Mouse (Mus musculus) heart, embryonic 11.5 days (tissue): Measurements from ENCODE around the gene 9330182L06Rik. TPM values are rescaled to one million over a fixed set of nuclear protein-coding genes. Genes with fewer than 3 reads are reported as not detected.

Experiments
- ATAC-seq: fragments of 200-750 bp; cut with Nextera tagmentation; replicated peaks from 2 replicates; pipeline ENCODE4 v1.8.0; 2017; ENCODE audit warnings: moderate library complexity; ENCODE audit not compliant: insufficient number of reproducible peaks, low FRiP score, low TSS enrichment
- H3K27ac ChIP-seq: fragments of 300-500 bp; sonication (generic); 2 replicates; pipeline ENCODE4 v1.5.1; 2014; ENCODE audit warnings: mild to moderate bottlenecking, low read depth, low read length
- H3K27me3 ChIP-seq: fragments of 300-500 bp; sonication (generic); 2 replicates; pipeline ENCODE4 v1.6.1; 2014; ENCODE audit warnings: mild to moderate bottlenecking, low read length, mixed read lengths; ENCODE audit not compliant: control insufficient read depth, insufficient read depth
- H3K36me3 ChIP-seq: fragments of 300-500 bp; sonication (generic); 2 replicates; pipeline ENCODE4 v1.6.1; 2014; ENCODE audit warnings: mild to moderate bottlenecking, low read length, moderate library complexity, mixed read lengths; ENCODE audit not compliant: control insufficient read depth, insufficient read depth
- H3K4me1 ChIP-seq: fragments of 300-500 bp; sonication (generic); 2 replicates; pipeline ENCODE4 v1.6.1; 2014; ENCODE audit warnings: low read length; ENCODE audit not compliant: control insufficient read depth, insufficient read depth
- H3K4me2 ChIP-seq: fragments of 300-500 bp; sonication (generic); 2 replicates; pipeline ENCODE4 v1.6.1; 2014; ENCODE audit warnings: mild to moderate bottlenecking, moderate library complexity
- H3K4me3 ChIP-seq: fragments of 300-500 bp; sonication (generic); 2 replicates; pipeline ENCODE4 v1.5.1; 2014; ENCODE audit warnings: low read depth, low read length
- H3K9ac ChIP-seq: fragments of 300-500 bp; sonication (generic); 2 replicates; pipeline ENCODE4 v1.6.1; 2014; ENCODE audit warnings: mild to moderate bottlenecking, low read depth, low read length, moderate library complexity
- H3K9me3 ChIP-seq: fragments of 300-500 bp; sonication (generic); replicated peaks from 2 replicates; pipeline ENCODE4 v1.6.1; 2016; ENCODE audit warnings: low read length; ENCODE audit not compliant: control insufficient read depth
- WGBS: fragments of 180-500 bp; shearing (Covaris S2); extraction: QIAGEN DNeasy Blood & Tissue Kit; methylation state at CpG from one replicate; pipeline ENCODE4 v1.1.7; 2014; ENCODE audit not compliant: insufficient replicate concordance; 5-methylcytosine and 5-hydroxymethylcytosine counted together
- polyA plus RNA-seq: library from polyadenylated mRNA; unstranded; fragments of >200 nt; fragmentation: Nextera tagmentation; extraction: Ambion mirVana; gene quantifications from 2 replicates; pipeline ENCODE4 v1.2.1, GENCODE M21; 2014

The 9330182L06Rik gene
- polyA plus RNA-seq, 1 experiment from 2014 or later = 1.9 TPM

DNA sequence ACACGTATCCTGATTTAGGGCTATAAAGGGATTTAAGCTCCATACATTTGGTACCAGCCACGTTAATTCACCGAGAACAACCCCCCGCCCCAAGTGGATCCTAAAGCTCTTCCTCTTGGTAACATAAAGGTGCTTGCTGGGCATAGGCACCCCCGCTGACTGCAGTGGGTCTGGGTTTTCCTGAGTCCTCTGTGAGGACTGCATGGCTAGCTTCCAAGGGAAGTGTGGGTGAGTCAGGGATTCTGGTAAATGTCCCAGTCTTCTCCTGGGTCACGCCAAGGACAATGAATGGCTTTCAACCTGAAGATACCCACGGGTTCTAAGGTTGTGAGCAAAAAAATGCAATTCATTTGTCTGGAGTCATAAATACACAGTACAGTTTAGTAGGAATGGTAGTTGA lies 124.0 kb downstream of the 9330182L06Rik start:
- Histone ChIP-seq H3K4me1 (0 out of 2 replicates have a peak, but pooled peaks cover 2% of the 10 kb centered on the region), H3K4me2 (no peak overlapping the region), H3K27ac (no peak overlapping the region), H3K9ac (no peak overlapping the region), H3K9me3 (no peaks in the 10 kb centered on the region; the same call in 1 of the 2 replicates), H3K27me3 (no peaks in the 10 kb centered on the region), H3K36me3 (no peaks in the 10 kb centered on the region), H3K4me3 (no peak overlapping the region)
- ATAC-seq = no peak
- 68% methylated on average over 7 of the region's 7 CpGs for WGBS

DNA sequence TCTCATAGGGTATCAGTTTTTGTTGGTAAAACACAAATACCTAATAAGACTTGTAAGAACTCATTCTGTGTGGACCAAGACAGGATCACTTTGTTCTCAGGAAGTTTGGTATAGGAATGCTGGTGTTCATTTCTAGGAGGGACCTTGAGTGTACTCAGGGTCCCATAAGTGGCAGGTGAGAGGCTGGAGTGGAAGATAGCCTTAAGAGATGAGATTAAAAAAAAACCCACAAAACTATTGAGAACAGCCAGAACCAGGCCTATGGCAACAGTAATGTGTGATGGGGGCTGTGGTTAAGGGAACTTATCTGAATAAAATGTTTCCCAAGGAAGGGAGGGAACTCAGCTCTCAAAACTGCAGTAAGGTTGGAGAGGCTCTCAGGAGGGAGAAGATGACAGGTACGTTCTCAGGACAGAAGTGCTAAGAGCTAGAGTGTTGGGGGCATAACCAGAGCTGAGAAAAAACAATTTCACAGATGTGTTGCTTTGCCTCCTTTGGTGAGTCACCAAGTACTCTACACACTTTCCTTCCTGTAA lies 126.0 kb downstream of the 9330182L06Rik start:
- no peaks in the 10 kb centered on the region for H3K36me3 ChIP-seq
- no peaks in the 10 kb centered on the region; the same call in 1 of the 2 replicates for H3K9me3 ChIP-seq
- no peak overlapping the region for H3K9ac ChIP-seq
- H3K4me1 ChIP-seq = 0 out of 2 replicates have a peak, but pooled peaks cover 2% of the 10 kb centered on the region
- H3K27ac ChIP-seq = no peak overlapping the region
- no peak overlapping the region for H3K4me3 ChIP-seq
- no peak overlapping the region for H3K4me2 ChIP-seq
- WGBS = 60% methylated on average over 1 of the region's 1 CpGs
- no peaks in the 10 kb centered on the region for H3K27me3 ChIP-seq
- ATAC-seq = no peak

DNA sequence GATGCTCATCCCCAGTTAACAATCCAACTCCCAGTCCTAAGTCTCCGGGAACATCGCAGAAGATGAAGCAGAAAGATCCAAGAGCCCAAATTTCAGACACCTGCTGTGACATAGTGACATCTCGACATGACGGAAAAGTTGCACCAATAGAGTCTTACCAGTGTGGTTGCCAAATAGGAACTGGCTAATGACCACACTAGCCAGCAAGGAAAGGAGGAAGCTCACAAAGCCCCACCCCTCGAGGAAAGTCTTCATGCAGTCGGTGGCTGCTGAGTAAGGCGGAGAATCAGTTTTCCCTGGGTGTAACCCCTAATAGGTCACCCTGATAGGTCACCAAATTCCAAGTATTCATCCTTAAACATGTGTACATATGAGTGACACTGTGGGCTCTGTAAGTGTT lies 151.2 kb downstream of the 9330182L06Rik start:
- Histone ChIP-seq H3K36me3 (no peaks in the 10 kb centered on the region), H3K4me3 (no peak overlapping the region), H3K9ac (no peak overlapping the region), H3K27ac (no peak overlapping the region), H3K27me3 (no peaks in the 10 kb centered on the region), H3K4me2 (no peak overlapping the region), H3K4me1 (no peaks in the 10 kb centered on the region), H3K9me3 (no peaks in the 10 kb centered on the region)
- ATAC-seq = no peak
- WGBS = 78% methylated on average over 7 of the region's 7 CpGs

DNA sequence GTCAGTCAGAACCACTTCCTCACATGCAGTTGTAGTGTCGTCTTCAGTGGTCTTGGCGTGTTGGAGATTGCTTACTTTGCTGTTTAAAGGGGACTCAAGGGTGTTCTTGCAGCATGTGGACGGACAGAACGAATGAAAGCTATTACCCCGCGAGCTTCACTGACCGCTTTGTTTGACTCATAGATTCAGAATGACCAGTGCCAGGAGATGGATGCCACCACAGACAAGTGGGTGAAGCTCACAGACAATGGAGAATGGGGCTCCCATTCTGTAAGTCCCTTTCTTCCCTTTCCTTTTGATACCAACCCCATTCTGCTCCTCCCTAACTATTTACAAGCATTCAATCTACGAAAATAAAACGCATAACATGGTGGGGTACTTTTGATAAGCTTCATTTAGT lies 151.9 kb downstream of the 9330182L06Rik start:
- H3K36me3 ChIP-seq = no peaks in the 10 kb centered on the region
- 87% methylated on average over 9 of the region's 9 CpGs for WGBS
- no peak overlapping the region for H3K9ac ChIP-seq
- no peak overlapping the region for H3K4me3 ChIP-seq
- ATAC-seq = no peak
- H3K4me2 ChIP-seq = no peak overlapping the region
- no peaks in the 10 kb centered on the region for H3K9me3 ChIP-seq
- no peak overlapping the region for H3K27ac ChIP-seq
- no peaks in the 10 kb centered on the region for H3K27me3 ChIP-seq
- no peaks in the 10 kb centered on the region for H3K4me1 ChIP-seq

DNA sequence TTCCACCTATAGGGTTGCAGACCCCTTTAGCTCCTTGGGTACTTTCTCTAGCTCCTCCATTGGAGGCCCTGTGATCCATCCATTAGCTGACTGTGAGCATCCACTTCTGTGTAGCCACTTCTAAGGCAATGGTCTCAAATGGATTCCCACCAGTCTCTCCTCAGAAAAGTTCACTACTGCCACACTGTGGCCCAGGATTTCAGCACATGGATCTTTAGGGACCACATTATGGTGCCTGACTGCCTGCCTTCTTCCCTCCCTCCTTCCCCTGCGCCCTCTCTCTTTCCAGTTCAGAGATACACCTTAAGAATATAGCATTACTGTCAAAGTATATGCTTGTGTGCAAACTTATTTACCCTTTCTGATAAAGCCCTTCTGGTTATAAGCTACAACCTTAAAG lies 154.0 kb downstream of the 9330182L06Rik start:
- WGBS = 43% methylated on average over 1 of the region's 1 CpGs
- ATAC-seq = no peak

DNA sequence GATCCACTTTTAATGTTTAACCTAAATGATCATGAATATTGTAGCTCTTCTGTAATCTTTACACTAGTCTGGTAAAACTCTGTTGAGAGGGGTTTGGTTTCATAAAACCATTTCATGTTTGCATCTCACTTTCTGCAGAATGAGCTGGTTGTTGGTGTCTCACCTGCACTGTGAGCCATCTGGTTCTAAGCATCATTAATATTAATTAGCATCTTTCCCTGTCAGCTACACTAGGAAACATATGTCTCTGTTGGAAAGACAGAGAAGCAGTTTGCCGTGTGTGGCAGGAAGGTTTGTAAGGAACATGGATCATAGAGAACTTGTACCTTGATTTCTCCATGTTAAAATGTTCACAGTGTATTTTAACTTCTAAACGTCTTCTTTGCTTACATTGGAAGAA lies 158.5 kb downstream of the 9330182L06Rik start:
- Histone ChIP-seq H3K4me2 (no peak overlapping the region), H3K9ac (no peak overlapping the region), H3K27ac (no peak overlapping the region), H3K4me1 (no peaks in the 10 kb centered on the region), H3K9me3 (no peaks in the 10 kb centered on the region), H3K4me3 (no peak overlapping the region), H3K36me3 (no peaks in the 10 kb centered on the region), H3K27me3 (no peaks in the 10 kb centered on the region)
- WGBS = 54% methylated on average over 2 of the region's 2 CpGs
- ATAC-seq = no peak

More for the DNA sequence above, 154.0 kb downstream of the 9330182L06Rik start:
- H3K4me3 ChIP-seq = no peak overlapping the region
- H3K4me2 ChIP-seq = no peak overlapping the region
- H3K9ac ChIP-seq = no peak overlapping the region
- no peaks in the 10 kb centered on the region for H3K4me1 ChIP-seq
- no peaks in the 10 kb centered on the region for H3K27me3 ChIP-seq
- no peaks in the 10 kb centered on the region for H3K9me3 ChIP-seq
- no peak overlapping the region for H3K27ac ChIP-seq
- no peaks in the 10 kb centered on the region for H3K36me3 ChIP-seq

DNA sequence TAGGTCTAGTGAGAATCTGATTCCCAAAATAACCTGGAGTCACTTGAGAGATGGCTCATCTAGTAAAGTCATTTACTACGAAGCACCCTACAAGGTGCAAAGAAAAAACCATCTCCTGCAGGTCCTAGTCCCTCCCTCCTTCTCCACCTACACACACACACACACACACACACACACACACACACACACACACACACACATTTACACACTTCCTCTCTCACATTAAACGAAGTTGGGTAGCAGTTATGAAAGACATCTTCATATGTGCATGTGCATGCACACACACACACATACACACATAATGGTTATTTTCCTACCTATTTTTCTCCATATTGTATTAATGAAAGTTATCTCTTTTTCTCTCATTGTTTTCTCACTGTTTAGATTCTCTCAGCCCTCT lies 161.2 kb downstream of the 9330182L06Rik start:
- no peaks in the 10 kb centered on the region for H3K27me3 ChIP-seq
- H3K4me2 ChIP-seq = no peak overlapping the region
- 61% methylated on average over 2 of the region's 2 CpGs for WGBS
- H3K27ac ChIP-seq = no peak overlapping the region
- no peaks in the 10 kb centered on the region for H3K9me3 ChIP-seq
- H3K4me1 ChIP-seq = no peaks in the 10 kb centered on the region
- no peaks in the 10 kb centered on the region for H3K36me3 ChIP-seq
- ATAC-seq = no peak
- no peak overlapping the region for H3K9ac ChIP-seq
- no peak overlapping the region for H3K4me3 ChIP-seq

DNA sequence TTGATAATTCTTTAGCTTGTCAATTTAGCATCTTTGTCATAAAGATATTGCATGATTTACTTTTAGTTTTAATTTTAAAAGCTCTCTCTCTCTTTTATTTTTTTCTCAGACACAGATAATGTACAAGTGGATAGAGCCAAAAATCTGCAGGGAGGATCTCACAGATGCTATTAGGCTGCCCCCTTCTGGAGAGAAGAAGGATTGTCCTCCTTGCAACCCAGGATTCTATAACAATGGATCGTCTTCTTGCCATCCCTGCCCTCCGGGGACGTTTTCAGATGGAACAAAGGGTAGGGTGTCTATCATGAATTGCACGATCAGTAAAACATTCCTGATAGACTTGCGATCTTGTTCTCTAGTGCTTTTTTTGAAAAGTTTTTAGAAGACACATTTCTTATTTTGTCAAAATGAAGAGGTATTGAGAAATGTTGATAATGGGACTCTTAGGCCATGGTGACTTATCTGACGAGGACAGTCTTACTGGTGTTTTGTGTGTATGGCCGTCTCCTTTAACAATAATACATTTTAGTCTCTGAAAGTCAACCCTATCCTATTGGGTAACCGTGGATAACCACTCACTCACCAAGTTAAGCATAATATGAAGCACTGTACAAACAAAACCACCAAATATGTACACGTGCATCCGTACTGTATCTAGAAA lies 161.8 kb downstream of the 9330182L06Rik start:
- no peak for ATAC-seq
- Histone ChIP-seq H3K4me2 (no peak overlapping the region), H3K9ac (no peak overlapping the region), H3K4me1 (no peaks in the 10 kb centered on the region), H3K27ac (no peak overlapping the region), H3K27me3 (no peaks in the 10 kb centered on the region), H3K9me3 (no peaks in the 10 kb centered on the region), H3K36me3 (no peaks in the 10 kb centered on the region), H3K4me3 (no peak overlapping the region)
- 43% methylated on average over 10 of the region's 10 CpGs for WGBS

DNA sequence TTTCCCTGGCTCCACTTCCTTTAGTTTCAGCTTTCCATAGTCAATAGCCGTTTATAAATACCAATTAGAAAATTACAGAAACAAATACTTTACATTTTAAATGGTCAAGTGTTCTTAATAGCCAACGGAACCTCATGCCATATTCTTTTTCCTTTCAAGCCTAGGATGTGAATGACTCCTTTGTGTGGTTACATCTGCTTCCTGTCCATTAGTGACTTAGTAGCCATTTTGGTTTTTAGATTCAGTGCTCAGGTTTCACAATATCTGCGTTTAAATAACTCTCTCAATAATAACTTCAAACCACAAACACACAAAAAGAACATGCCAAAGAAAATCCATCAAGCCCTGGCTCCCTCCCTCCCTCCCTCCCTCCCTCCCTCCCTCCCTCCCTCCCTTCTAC lies 162.8 kb downstream of the 9330182L06Rik start:
- no peak overlapping the region for H3K27ac ChIP-seq
- no peaks in the 10 kb centered on the region for H3K27me3 ChIP-seq
- no peak overlapping the region for H3K9ac ChIP-seq
- WGBS = 69% methylated on average over 3 of the region's 3 CpGs
- H3K4me3 ChIP-seq = no peak overlapping the region
- H3K4me2 ChIP-seq = no peak overlapping the region
- H3K9me3 ChIP-seq = no peaks in the 10 kb centered on the region
- no peak for ATAC-seq
- H3K4me1 ChIP-seq = no peaks in the 10 kb centered on the region
- no peaks in the 10 kb centered on the region for H3K36me3 ChIP-seq
